Mouse (Mus musculus) left cerebral cortex, adult 18-20 months (tissue): ENCODE measurements around the gene Chst8. TPM values are rescaled to one million over a fixed set of nuclear protein-coding genes. Genes with fewer than 3 reads are reported as not detected.

ENCODE experiments used
- DNase-seq, 2 experiments: peaks; one replicate each; pipeline ENCODE4 v3.0.0; 2021 to 2022; ENCODE audit warnings: low spot score in 2 of 2, mixed read lengths in 1 of 2
- total RNA-seq, 2 experiments: library from RNA; stranded (reverse); gene quantifications; 2 replicates each; pipeline ENCODE4 v1.2.3; 2021

The Chst8 gene
- total RNA-seq, 2 experiments from 2014 or later = 22.4 to 27.9 TPM

GRCm38 (mm10) chr7:34753140-34753886 lies 59.2 kb downstream of the Chst8 start:
- DNase-seq = peak in 1 of 2 experiments; percentile 23

- DNase-seq = no peak
These were observed 60.3 kb downstream of the Chst8 start for GRCm38 (mm10) chr7:34752151-34752762.

- DNase-seq = no peak
These were observed 62.2 kb downstream of the Chst8 start for GRCm38 (mm10) chr7:34750350-34750749.

GRCm38 (mm10) chr7:34749753-34750152 lies 62.8 kb downstream of the Chst8 start:
- DNase-seq = peak in 1 of 2 experiments; percentile 15

GRCm38 (mm10) chr7:34748501-34748900 lies 64.0 kb downstream of the Chst8 start:
- DNase-seq = no peak

- DNase-seq = no peak
These were observed 64.8 kb downstream of the Chst8 start for GRCm38 (mm10) chr7:34747661-34748060.

- no peak for DNase-seq
These were observed 65.9 kb downstream of the Chst8 start for GRCm38 (mm10) chr7:34746586-34746985.

GRCm38 (mm10) chr7:34746165-34746564 lies 66.3 kb downstream of the Chst8 start:
- no peak for DNase-seq

GRCm38 (mm10) chr7:34745426-34745825 lies 67.1 kb downstream of the Chst8 start:
- DNase-seq = no peak

GRCm38 (mm10) chr7:34744994-34745393 lies 67.5 kb downstream of the Chst8 start:
- no peak for DNase-seq

- no peak for DNase-seq
These were observed 69.0 kb downstream of the Chst8 start for GRCm38 (mm10) chr7:34743411-34744085.

GRCm38 (mm10) chr7:34739371-34739770 lies 73.1 kb downstream of the Chst8 start:
- DNase-seq = no peak

GRCm38 (mm10) chr7:34737206-34737605 lies 75.3 kb downstream of the Chst8 start:
- DNase-seq = no peak

- DNase-seq = no peak
These were observed 78.2 kb downstream of the Chst8 start for GRCm38 (mm10) chr7:34734348-34734747.

GRCm38 (mm10) chr7:34728931-34729330 lies 83.6 kb downstream of the Chst8 start:
- no peak for DNase-seq

GRCm38 (mm10) chr7:34725206-34725605 lies 87.3 kb downstream of the Chst8 start:
- DNase-seq = no peak

- DNase-seq = peak; percentile 13 to 35
These were observed 89.8 kb downstream of the Chst8 start for GRCm38 (mm10) chr7:34722551-34723230.

- no peak for DNase-seq
These were observed 90.4 kb downstream of the Chst8 start for GRCm38 (mm10) chr7:34722151-34722550.

GRCm38 (mm10) chr7:34721650-34722048 lies 90.9 kb downstream of the Chst8 start:
- no peak for DNase-seq

- DNase-seq = no peak
These were observed 91.4 kb downstream of the Chst8 start for GRCm38 (mm10) chr7:34720882-34721649.

GRCm38 (mm10) chr7:34719599-34719998 lies 92.9 kb downstream of the Chst8 start:
- peak; percentile 42 to 55 for DNase-seq
